Mouse (Mus musculus) embryonic fibroblast, embryonic 13.5 days (primary cell): ENCODE data around the gene Sync. TPM values are rescaled to one million over a fixed set of nuclear protein-coding genes. Genes with fewer than 3 reads are reported as not detected.

Experiments used
- H3K27ac ChIP-seq: 2 replicates; pipeline ENCODE4 v1.5.1; 2012; ENCODE audit warnings: low read length, control low read depth, inconsistent platforms; ENCODE audit not compliant: insufficient read depth
- H3K4me1 ChIP-seq: 2 replicates; pipeline ENCODE4 v1.6.1; 2011; ENCODE audit warnings: low read length; ENCODE audit not compliant: control insufficient read depth, insufficient read depth
- H3K4me3 ChIP-seq: 2 replicates; pipeline ENCODE4 v1.5.1; 2011; ENCODE audit warnings: mild to moderate bottlenecking, control low read depth, low read length; ENCODE audit not compliant: insufficient read depth
- CTCF ChIP-seq: IDR thresholded peaks from 2 replicates; pipeline ENCODE4 v1.5.1; 2011; ENCODE audit warnings: mild to moderate bottlenecking, control low read depth, low read length, moderate library complexity, borderline replicate concordance; ENCODE audit not compliant: insufficient read depth
- POLR2A ChIP-seq: IDR thresholded peaks from 2 replicates; pipeline ENCODE4 v1.6.1; 2011; ENCODE audit warnings: low read depth, mild to moderate bottlenecking, control low read depth, low read length, moderate library complexity
- polyA plus RNA-seq: library from polyadenylated mRNA; stranded (reverse); fragments of >200 nt; gene quantifications from 2 replicates; pipeline ENCODE4 v1.2.4, GENCODE M21; 2011; ENCODE audit warnings: low read depth; ENCODE audit not compliant: missing spikeins, insufficient read length

The Sync gene
- polyA plus RNA-seq: 9.4 and 15.0 TPM in 2 replicates

DNA sequence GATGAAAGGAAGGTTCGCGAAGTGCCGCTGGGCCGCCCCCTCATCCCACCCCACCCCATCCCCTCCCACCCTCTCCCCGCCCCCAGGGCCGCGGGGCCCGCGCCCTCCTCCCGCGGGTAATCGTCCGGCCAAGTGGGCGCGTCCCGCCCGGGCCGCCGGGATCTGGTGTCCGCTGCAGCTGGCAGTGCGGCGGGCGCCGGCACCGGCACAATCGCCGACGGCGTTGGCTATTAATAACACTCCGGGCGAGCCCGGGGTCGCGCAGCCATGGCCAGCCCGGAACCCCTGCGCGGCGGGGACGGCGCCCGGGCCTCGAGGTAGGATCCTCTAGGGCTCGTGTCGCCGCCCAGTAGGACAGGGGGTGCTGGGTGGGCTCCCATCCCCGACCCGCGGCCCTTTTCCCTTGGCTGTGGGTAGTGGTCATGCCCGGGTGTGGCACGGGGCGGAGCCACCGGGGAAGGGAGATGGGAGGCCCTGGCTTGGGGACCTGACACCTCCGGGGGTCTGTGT is at the start of gene Sync:
TSS of gene Sync (plus strand) at position 146 of the 510 bp plus-strand sequence.
- TF ChIP-seq POLR2A: peak; percentile 41
- no peak for TF ChIP-seq CTCF
- Histone ChIP-seq H3K4me3 (peak within 1 kb of the TSS; percentile 52), H3K4me1 (peaks cover 3% of the 10 kb centered on the region; the same call in 1 of the 2 replicates), H3K27ac (peak within 1 kb of the TSS; percentile 42; the same call in 1 of the 2 replicates)

DNA sequence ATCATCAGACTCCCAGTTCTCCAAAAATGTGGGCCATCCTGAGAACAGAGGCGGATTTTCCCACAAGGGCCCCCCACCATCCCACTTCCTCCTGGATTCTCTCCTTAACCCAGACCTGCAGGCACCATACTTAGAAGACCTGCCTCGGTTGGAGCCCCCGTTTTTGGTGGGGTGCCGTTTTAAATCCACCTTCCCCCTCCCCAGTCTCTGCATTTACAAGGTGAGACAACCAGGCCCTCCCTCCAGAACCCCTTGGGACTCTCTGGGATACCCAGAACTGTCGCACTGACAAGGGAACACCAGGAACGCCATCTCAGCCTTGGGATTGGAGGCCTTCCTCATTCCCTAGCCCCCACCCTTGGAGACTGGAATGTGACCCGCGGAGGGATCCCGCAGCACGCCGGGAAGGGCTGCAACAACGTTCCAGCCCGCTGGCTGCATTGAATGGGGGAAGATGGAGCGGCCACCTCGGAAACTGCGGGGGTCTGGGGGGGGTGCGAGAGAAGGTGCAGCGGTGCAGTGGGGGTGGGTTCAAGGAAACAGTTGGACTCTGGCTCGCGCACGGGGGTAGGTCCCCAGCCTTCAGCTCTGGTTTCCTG is 49.5 kb upstream of the Sync start:
- TF ChIP-seq CTCF: no peak
- TF ChIP-seq POLR2A: no peak
- Histone ChIP-seq H3K4me3 (no peak overlapping the region), H3K27ac (no peak overlapping the region), H3K4me1 (0 out of 2 replicates have a peak, but pooled peaks cover 3% of the 10 kb centered on the region)

DNA sequence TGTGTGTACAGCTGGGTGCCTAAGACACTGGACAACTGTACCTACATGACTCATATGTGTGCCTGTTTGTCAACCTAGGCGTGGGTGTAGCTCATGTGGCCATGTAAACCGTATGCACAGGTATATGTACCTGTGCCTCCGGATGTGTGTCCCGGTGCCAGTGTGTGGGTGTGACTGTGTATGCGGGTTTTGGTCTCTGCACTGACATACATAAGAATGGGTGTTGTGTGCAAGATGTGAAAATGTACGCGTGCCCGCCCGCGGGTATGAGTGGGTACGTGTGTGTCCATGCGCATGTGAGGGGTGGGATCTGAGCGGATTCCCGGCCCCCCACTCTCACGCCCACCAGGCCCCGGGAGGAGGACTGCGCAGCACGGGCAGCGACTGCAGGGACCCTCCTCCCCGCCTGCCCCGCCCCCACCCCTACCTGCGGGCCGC is 48.8 kb upstream of the Sync start:
- no peak for TF ChIP-seq POLR2A
- TF ChIP-seq CTCF: no peak
- H3K4me1 ChIP-seq: 0 out of 2 replicates have a peak, but pooled peaks cover 3% of the 10 kb centered on the region
- peak overlapping the region; percentile 29 for H3K4me3 ChIP-seq
- H3K27ac ChIP-seq: no peak overlapping the region

DNA sequence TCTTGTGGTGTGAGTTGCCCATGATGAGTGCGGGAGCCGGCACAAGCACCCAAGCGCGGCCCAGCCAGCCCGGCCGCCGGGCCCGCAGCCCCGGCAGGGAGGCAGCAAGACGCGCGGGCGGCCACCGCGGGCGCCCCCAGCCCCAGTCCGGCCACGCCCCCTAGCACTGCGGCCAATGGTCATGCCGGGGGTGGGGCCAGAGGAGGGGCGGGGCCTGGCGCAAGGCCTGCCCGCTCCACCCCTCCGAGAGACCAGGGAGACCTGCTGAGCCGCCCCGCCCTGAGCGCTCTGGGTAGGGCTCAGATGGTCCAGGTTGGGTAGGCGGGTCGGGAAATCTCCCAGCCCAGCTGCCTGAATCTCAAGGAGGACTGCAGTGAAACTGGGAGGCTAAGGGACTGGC is 48.3 kb upstream of the Sync start:
- Histone ChIP-seq H3K4me1 (0 out of 2 replicates have a peak, but pooled peaks cover 3% of the 10 kb centered on the region), H3K4me3 (peak overlapping the region; percentile 50), H3K27ac (no peak overlapping the region)
- TF ChIP-seq POLR2A (no peak; the same call in 1 of the 2 replicates), CTCF (no peak)

DNA sequence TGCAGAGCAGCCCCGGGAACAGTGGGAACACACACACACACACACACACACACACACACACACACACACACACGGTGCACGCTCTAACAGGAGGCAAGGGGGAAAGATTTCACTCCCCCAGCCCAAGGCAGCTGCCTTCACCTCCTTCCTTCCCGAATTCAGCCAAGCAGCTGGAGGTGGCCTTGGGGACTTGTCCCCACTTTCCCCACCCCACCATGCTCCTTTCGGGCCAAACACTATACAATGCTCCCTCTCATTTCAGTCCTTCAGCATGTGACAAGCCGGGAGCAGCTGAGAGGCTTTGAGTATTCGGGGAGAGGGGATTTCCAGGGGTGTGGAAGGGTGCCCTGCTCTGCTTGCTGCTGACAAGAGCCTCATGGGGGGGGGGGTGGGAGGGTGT is 45.5 kb upstream of the Sync start:
- Histone ChIP-seq H3K4me3 (no peak overlapping the region), H3K27ac (no peak overlapping the region), H3K4me1 (0 out of 2 replicates have a peak, but pooled peaks cover 3% of the 10 kb centered on the region)
- TF ChIP-seq POLR2A: no peak
- no peak for TF ChIP-seq CTCF

DNA sequence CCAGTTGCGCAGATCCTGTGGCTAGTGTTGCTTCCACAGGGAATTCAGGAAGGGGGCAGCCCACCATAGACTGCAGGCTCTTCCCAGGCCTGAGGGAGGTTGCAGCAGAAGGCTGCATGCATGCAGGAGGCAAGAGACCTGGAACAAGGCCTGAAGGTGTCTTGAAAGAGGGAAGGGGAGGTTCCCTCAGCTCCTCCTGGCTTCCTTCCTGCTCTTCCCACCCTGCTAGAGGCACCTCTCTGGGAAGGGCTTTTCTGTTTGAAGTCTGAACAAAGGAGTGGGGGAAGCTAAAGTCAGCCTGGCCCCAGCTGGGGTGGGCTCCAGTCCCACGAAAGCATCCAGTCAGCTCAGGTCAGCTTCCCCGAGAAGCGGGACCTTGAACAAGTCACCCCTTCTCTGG is 45.1 kb upstream of the Sync start:
- TF ChIP-seq CTCF (no peak), POLR2A (no peak)
- Histone ChIP-seq H3K4me1 (0 out of 2 replicates have a peak, but pooled peaks cover 3% of the 10 kb centered on the region), H3K4me3 (no peak overlapping the region), H3K27ac (no peak overlapping the region)

DNA sequence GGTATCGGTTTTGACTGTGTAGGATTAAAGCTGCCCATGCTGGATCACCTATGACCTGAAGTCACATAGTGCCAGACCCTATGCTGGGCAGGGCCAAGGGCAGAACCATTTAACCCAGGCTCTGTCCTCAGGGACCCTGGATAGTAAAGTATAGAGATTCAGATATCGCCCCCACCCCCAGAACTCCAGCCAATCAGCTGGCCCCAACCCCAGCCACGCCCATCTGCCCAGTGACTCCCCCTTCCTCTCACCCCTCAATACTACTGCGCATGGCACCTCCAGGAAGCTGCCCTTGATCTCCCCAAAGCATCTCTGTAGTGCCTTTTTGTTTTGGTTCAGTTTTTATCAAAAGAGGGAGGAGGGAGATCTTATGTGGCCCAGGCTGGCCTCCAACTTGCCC is 44.7 kb upstream of the Sync start:
- TF ChIP-seq POLR2A (no peak), CTCF (no peak)
- H3K4me1 ChIP-seq: 0 out of 2 replicates have a peak, but pooled peaks cover 3% of the 10 kb centered on the region
- no peak overlapping the region for H3K4me3 ChIP-seq
- H3K27ac ChIP-seq: no peak overlapping the region

DNA sequence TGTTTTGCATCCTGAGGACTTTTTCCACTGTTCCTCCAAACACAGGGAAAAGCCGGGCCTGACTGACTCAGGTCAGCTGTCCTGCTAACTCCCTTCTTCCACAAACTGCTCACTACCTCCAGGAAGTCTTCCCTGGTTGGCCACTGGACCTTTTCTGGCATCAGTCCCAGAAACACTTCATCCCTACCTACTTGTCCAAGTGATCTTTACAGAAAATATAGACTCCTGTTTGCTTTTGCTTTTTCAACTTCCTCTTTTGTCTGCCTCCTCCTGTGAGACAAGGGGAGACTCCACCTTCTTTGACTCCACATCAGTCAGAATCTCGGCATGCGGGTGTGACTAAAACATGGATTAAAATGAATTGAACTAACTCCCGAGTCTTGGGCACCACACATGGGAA is 42.6 kb upstream of the Sync start:
- TF ChIP-seq CTCF: no peak
- TF ChIP-seq POLR2A: no peak
- no peak overlapping the region for H3K27ac ChIP-seq

DNA sequence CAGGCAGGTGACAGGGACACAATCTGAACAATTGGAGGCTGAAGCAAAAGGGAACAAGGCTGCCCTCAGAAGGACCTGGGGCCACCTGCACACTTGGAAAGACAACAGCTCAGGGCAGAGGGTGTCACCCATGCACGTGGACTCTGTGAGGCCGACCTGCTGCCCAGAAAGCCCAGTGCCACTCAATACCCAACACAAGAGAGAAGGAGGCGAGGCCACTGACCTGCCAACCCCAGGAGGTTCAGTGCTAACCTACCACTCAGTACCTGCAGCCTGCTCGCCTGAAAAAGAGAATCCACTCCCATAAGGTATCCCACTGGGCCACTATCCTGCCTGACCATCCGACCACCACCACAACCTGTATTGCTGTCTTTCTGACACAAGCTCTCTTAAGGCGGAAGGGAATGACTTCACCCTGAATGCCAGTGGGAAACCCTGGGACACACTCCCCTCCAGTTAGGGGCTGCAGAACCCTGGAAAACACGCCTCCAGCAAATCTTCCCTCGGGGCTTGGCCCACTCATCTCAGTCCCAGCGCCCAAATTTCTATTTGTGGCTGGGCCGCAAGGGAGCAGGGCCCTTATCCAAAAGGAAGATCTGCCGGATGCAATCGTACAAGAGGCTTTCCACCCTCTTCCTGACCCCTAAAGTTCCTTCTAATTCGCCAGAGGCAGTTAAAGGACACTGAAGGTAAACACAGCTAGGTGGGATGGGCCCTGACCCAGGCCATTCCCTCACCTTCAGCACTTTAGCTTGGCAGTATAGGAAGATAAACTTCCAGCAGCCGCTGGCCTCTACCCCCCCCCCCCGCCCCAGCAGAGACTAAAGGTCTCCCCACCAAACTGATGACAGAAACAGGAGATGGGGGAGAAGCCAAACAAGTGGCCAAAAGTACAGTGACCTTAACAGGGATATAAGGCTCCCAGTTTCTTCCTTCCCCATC is 40.8 kb upstream of the Sync start:
- TF ChIP-seq POLR2A (no peak), CTCF (no peak)
- no peaks in the 10 kb centered on the region for H3K4me1 ChIP-seq

More for the DNA sequence above, 42.6 kb upstream of the Sync start:
- Histone ChIP-seq H3K4me1 (no peaks in the 10 kb centered on the region), H3K4me3 (no peak overlapping the region)

More for the DNA sequence above, 40.8 kb upstream of the Sync start:
- H3K27ac ChIP-seq: no peak overlapping the region
- no peak overlapping the region for H3K4me3 ChIP-seq
